Mouse (Mus musculus): Measurements from ENCODE around the gene Ttll6.
"Not testable (repeated sequence)": the region's sequence is repeated elsewhere in the genome, so short reads cannot be mapped to it uniquely, and the experiment has no call there.

Ttll6 gene

DNA sequence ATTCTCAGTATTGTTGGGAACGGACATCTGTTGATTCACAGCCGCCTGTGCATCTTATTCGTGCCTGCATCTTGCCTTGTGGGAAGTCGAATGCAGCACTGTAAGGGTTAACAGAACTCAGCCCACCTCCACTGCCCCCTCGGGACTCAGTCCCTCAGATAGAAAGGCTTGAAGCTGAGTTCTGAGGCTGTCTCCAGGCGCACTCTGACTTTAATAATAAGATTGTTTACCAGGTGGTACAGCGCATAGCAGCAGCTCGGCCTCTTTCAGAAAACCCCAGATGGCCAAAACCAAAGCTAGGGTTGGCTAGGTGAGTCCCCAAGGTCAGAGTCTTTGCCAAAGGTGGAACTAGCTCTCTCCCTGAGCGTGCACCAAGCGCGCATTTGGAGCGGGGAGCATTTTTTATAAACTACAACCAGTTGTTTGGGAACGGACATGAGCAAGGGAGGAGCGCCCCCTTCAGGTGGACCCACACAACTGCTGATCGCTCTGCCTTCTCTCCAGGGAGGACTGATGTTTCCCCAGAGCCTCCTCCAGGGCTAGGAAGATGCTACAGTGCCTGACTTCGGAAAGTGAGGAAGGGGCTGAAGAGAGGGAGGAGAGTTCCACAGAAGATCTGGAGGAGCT is at the start of gene Ttll6:
TSS of gene Ttll6 (plus strand) at position 548 of the 627 bp plus-strand sequence.
- DNase-seq (ENCODE audit: low read depth, low spot score) = peak; percentile 94

DNA sequence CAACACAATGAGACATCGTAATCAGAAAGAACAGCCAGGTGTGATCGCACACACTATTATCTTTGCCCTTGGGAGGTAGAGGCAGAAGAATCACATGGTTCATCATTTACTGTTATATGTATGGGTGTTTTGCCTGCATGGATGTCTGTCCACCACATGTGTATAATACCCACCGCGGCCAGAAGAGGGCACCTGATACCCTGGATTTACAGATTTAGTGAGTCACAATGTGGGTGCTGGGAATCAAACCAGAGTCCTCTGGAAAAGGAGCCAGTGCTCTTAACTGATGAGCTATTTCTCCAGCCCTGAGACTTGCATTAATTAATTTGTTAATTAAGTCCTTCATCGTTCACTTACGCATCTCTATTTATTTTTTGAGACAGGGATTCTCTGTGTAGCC is 45.6 kb upstream of the Ttll6 start:
- DNase-seq (ENCODE audit: low read depth, low spot score) = peak; percentile 66

DNA sequence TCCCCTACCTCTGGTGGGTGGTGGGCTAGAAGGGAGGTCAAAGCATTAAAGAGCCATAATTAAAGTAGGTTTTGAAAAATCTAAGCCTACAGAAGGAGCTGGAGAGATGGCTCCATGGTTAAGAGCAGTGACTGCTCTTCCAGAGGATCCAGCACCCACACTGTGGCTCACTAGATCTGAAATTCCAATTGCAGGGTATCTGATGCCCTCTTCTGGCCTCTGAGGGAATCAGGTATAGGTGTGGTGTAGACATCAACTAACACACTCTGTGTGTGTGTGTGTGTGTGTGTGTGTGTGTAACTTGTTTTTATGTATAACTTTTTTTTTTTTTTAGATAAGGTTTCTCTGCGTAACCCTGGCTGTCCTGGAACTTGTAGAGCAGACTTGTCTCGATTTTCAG is 42.5 kb upstream of the Ttll6 start:
- DNase-seq (ENCODE audit: low read depth, low spot score) = peak; percentile 69

DNA sequence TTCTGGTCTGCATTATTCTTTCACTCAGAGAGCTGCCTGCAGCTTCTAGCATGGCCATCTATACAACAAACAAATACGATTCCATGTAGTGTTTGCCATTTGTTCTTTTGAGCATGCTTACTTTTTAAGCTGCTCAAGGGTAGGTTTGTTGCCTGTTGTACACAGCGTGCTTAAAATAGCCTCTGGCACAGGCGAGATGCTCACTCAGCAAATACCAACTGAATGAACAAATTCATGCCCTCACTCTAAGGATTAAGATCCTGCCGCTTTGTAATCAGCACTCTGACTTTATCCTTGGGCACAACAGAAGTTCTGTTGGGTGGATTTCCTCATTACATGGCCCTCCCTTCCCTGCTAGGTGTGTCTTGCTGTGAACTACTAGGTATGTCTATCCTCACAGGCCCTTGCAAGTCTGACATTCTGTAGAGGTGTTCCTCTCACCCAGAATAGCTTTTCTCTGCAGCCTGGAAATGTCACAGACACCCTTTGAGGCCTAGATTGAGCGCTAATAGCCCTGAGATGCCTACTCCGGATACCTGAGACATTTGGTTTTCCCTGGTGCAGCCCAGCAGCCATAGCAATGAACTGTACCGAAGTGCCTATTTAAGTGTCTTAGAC is 40.8 kb upstream of the Ttll6 start:
- DNase-seq (ENCODE audit: low read depth, low spot score) = no peak

DNA sequence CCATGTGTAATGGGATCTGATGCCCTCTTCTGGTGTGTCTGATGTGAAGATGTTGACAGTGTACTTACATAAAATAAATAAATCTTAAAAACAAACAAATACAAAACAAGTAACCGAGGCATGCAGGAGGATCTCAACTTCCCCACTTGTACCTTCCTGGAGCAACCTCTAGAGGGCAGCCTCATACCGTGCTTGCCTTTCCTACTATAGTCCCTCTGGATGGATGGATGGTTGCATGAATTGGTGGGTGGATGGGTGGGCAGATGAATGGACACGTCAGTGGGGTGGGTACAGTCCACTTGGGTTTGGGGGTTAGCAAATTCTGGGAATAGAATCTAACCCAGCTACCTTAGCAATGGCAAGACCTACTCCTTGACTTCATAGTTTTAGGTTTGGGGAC is 40.2 kb upstream of the Ttll6 start:
- DNase-seq (ENCODE audit: low read depth, low spot score) = peak; percentile 70

DNA sequence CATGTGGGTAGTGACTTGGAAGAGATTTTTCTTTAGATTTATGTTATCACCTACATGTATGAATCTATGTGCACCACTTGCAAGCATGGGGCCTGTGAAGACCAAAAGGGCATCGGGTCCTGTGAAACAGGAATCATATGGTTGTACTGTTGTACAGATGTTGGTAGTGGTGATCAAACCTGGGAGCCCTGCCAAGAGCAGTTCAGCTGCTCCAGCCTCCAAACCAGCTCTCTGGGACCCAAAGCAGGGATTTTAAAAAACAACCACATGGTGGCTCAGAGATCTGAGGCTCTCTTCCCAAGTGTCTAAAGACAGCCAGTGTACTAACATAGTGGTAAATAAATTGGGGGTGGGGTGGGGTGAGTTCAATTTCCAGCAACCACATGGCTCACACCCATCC is 25.2 kb upstream of the Ttll6 start:
- no peak for DNase-seq (ENCODE audit: low read depth, low spot score)

DNA sequence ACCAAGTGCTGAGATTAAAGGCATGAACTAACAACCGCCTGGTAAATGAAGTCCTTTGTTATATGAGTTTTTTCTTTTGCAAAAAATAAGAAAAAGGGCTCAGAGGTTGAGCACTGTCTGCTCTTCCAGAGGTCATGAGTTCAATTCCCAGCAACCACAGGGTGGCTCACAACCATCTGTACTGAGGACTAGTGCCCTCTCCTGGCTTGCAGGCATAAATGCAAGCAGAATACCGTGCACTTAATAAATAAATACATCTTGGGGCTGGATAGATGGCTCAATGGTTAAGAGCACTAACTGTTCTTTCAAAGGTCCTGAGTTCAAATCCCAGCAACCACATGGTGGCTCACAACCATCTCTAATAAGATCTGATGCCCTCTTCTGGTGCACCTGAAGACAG is 22.6 kb upstream of the Ttll6 start:
- peak; percentile 70 for DNase-seq (ENCODE audit: low read depth, low spot score)

DNA sequence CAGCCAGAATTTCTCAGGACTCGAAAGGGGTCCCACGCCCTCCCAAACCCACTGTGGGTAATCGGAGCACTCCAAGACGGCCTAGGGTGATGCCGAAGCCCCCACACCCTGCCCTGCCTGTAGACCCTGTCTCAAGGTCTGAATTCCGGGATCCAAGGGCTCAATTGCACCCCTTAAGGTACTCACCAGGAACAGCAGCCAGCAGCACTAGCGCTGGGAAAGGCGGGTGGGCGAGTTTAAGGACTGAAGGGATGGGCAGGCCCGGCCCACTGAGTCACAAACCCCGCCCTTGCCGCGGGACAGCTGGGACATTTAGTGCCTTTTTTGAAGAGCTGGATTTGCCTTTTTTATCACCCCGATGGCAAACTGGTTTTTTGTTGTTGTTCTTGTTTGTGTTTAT is 21.8 kb upstream of the Ttll6 start, which contains the start of gene Calcoco2:
TSS of gene Calcoco2 (minus strand) at position 214 of the 400 bp plus-strand sequence.
- DNase-seq (ENCODE audit: low read depth, low spot score) = peak; percentile 97

DNA sequence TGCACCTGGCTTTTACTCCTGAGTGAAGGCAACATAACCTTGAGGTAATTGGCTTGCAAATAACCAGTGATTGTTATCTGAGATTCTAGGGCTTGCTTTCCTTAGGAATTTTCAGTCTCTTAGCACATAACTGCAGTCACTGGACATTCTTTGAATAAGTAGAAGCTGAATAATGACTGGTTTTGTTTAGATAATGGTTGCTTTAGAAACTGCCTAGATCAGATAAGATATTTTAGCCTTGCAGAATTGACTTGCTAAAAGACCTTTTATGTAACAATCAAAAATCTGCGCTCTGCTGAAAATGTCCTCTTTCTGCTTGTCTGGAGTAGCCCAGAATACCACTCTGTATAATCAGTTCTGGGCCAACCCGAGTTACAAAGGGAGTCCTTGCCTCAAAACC is 19.5 kb upstream of the Ttll6 start:
- peak; percentile 77 for DNase-seq (ENCODE audit: low read depth, low spot score)

DNA sequence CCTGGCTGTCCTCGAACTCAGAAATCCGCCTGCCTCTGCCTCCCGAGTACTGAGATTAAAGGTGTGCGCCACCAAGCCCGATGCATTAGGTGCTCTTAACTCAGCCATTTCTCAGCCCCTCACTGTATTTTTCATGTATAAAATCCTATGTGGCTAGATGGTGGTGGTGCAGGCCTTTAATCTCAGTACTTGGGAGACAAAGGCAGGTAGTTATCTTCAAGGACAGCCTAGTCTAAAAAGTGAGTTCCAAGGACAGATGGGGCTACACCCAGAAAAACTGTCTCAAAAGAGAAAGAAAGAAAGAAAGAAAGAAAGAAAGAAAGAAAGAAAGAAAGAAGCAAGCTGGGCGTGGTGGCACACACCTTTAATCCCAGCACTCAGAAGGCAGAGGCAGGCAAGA is 18.2 kb upstream of the Ttll6 start:
- peak; percentile 64 for DNase-seq (ENCODE audit: low read depth, low spot score)

DNA sequence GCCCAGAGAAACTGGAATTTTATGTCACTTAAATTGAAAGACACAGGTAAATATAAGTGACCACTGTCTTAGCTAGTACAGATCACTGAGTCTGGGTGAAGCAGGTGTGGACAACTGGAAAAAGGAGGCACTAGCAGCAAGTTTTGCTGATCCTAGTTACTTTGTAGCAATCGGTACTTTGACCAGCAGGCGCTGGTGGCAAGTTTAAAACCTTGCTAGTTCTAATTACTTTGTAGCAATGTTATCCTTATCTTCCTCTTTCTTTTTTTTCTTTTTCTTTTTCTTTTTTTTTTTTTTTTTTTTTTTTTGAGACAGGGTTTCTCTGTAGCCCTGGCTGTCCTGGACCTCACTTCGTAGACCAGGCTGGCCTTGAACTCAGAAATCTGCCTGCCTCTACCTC is 17.5 kb upstream of the Ttll6 start:
- DNase-seq (ENCODE audit: low read depth, low spot score) = no peak

DNA sequence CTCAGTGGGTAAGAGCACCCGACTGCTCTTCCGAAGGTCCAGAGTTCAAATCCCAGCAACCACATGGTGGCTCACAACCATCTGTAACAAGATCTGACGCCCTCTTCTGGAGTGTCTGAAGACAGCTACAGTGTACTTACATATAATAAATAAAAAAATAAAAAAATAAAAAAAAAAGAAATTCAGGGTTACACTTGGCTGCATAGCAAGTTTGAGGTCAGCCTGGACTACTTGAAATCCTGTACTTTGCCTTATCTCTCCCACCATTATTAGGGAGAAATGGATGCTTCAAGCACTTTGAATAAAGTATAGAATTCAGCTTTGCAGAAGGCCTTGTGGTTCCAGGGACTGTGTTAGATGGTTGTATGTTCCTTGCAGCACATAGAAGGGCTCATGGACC is 16.7 kb upstream of the Ttll6 start:
- DNase-seq (ENCODE audit: low read depth, low spot score) = not testable (repeated sequence)

DNA sequence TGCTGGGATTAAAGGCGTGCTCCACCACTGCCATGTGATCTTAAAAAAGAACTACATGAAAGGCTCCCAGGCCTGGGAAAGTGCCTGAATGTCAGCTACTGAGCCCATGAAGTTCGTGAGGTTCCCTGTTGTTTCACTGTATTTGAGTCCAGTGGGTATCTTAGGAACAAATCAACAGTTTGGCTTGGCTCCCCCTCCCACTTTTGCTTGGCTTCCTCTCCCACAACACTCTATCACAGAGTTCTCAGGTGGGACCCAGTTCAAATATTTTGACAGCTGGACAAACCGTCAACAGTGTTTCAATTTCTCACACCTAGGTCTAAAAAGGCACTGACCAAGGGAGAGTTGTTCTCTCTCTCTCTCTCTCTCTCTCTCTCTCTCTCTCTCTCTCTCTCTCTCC is 14.2 kb upstream of the Ttll6 start:
- DNase-seq (ENCODE audit: low read depth, low spot score) = no peak

DNA sequence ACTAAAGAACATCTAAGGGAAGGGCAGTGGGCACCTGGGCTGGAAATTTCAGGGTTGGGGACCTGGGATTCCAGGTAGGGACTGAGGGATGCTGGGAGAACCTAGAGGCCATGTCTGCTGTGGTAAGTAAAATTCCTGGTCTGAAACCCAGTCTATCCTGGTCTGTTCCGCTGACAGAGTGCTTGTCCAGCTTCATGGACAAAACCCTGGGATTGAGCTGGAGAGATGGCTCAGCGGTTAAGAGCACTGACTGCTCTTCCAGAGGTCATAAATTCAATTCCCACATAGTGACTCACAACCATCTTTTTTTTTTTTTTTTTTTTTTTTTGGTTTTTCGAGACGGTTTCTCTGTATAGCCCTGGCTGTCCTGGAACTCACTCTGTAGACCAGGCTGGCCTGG is 10.8 kb upstream of the Ttll6 start:
- not testable (repeated sequence) for DNase-seq (ENCODE audit: low read depth, low spot score)

DNA sequence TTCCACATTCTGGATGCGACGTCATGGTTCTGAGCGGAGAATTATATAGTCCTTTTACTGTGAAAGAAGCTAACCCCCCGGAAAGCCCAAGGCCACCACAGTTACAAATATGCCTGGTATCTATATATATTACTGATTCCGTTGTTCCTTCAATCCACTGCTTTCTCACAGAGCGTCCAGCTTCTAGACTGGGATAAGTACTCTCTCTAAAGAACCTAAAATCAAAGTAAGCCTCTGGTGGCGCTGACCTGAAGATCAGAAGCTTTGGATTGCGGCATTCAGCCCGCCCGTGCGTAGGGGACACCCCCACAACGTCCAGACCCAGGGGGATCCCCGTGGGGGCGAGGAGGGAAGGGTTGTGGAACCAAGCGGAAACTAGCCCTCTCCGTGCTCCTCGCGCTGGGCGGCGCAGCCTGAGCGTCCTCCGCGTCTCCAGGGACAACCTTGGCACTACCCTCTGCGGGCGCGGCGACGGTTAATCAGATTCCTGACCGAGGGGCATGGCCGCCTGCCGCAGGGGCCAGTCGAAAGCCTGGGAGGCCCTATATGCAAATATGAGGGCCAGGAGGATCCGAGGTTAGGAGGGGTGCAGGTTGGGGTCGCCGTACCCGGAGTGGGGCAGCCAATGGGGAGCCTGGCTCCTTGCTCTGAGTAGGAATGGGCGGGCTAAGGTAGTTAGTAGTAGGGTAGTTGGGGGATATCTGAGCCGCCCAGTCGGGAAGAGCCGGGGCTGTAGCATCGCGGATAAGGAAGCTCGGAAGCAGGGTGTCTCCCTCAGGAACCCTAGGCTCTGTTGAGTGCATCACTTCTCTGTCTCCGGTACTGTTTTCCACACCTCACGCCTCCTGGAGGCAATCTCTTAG is 9.3 kb upstream of the Ttll6 start:
- peak; percentile 80 for DNase-seq (ENCODE audit: low read depth, low spot score)

DNA sequence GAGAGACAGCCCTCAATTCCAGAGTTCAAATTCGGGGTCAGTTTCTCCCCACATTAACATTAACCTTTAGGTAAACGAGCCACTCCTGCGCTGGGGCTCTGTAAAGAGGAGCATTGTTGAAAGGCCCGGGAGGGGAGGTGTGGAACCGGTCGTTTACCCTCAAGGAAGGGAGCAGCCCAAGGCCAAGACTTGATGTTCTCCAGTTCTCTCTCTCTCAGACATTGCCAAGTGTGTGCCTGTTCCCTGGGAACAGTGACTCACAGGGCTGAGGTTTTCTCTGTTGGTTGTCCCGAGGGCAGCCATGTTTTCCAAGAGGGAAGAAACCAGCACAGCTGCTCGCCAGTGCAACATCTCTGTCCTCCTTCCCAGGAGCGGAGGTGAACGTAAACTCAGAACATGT is 3.0 kb upstream of the Ttll6 start:
- peak; percentile 84 for DNase-seq (ENCODE audit: low read depth, low spot score)

DNA sequence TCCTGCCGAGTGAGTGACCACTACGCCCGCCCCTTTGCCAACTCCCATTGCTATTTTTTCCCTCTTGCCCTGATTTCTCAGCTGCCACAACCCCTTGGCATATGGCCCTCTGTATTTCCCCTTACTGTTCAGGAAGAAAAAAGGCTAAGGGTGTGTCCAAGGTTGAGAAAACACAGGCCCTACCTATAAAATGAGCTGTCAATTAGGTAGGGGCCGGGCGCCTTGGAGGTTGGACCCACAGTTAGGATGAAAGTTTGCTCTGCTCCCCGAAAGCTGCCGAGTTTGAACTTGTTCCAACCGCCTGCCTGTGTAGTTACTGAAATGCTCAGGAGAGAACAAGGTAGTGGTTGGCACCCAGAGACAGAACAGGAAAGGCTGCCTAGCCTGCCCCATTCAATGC is 2.3 kb downstream of the Ttll6 start:
- DNase-seq (ENCODE audit: low read depth, low spot score) = no peak

DNA sequence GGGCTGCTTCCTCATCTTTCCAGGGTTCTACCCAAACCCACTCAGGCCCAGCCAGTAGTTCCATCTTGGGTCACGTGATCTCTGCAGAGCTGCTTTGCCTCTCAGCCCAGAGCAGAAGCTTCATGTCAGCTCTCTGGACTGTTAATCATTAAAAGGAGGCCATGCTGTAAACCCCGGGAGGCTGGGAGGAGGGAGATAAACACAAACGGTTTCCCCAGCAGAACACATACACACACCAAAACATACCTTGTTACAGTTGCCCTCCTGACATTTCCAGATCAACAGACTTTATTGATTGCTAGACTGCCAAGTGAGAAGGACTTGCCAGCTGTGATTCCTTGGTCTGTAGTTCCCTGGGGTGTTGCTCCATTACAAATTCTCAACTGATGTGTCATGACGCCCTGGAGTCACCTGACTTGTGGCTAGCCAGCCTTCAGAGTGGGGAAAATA is 7.2 kb downstream of the Ttll6 start:
- DNase-seq (ENCODE audit: low read depth, low spot score) = no peak

DNA sequence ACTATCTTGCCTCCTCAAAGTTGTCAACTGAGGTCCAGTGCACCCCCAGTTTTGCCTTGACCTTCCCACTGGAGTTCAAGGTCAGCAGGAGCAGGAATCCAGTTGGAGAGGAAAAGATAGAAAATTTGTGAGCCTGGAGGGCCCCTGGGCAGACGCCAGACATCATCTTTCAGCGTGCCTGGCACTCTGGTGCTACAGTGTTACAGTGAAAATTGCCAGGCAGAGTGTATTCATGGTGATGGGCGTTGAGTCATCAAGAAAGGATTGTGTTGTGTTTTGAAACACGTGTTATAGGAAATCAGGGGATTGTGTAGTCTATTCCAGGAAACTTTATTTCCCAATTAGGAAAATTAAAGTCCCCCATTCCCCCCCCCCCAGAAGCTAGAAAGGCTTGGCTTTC is 10.2 kb downstream of the Ttll6 start:
- no peak for DNase-seq (ENCODE audit: low read depth, low spot score)

DNA sequence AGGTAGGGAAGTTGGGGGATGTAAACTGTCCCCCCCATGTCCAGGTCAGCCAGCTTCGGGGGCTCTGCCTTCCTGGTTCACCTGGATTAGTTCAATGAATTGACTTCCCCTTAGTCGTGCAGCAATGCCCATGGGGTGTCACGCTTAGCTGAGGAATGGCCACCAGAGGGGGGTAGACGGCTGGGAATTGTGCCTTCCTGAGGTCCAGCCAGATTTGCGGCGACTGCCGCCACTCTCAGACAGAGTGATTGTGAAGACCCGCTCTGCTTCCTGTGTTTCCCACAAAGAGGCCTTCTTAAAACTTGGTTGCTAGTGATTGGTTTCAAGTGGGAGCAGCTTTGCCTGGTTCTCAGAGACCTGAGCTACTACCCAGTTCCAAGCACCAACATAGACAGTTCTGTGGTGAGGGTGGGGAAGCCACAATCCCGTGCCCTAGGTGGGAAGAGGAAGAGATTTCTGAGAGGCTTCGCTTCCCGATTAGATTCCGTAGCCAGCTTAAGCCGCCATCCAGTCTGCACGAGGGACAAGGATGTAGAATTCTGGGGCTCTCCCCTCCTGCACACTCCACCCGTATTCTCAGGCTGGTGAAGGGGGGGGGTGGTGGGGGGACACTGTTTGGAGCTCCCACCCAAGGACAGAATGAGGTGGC is 12.2 kb downstream of the Ttll6 start:
- peak; percentile 83 for DNase-seq (ENCODE audit: low read depth, low spot score)

DNA sequence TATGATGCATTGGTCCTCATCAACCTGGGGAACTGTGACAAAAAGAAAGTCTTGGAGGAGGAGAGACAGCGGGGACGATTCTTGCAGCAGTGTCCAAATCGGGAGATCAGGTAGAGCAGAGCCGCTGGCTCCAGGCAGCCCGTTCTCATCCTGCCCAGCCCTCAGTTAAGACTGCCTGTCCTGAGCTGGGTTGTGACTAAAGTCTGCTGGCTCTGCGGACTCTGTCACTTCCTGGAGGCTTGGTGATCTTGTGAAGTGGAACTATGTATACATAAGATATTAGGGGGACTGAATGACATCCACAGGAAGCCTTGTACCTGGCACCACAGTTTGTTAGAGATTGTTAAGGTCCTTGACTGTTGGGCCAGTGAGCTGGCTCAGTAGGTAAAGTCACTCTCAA is 13.9 kb downstream of the Ttll6 start:
- DNase-seq (ENCODE audit: low read depth, low spot score) = no peak

DNA sequence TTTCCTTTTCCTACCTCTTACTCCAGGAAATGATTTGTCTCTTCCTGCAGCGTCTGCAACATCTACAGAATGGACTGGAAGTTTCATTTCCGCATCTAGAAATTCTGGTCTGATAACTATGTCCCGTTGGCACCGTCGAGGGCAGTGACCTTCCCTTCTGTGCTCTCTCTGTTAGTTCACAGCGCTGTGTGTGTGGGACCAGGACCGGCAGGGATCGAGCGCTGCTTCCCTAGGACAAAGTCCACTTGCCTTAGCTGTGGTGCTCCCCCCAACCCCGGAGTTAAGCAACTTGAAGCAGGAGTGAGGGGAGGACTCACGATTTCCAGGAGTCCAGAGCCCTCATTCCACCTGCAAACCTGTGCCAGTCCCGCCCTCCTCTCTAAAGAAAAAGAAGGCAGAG is 31.2 kb downstream of the Ttll6 start:
- no peak for DNase-seq (ENCODE audit: low read depth, low spot score)
